Mouse (Mus musculus): ENCODE results near the gene Sap30bp.

The Sap30bp gene

DNA sequence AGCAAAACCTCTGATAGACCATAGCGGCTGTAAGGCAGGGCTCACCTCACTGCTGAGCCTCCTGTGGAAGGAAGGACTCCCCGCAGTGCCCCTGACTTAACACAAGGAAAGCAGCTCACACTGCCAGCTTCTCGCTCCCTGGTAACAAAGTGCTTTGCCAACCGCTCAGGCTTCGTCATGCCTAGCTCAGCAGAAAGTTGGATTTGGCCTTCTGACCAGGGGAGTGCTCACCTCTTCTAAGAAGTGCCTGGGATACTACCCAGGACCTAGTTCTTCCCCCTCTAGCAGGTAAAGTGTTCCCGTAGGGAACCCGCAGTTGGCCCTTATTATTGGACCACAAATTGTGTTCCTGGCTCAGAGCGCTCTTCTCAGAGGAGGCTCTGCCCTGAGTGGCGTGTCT lies 25.9 kb downstream of the Sap30bp start:
- DNase-seq, result no peak

- DNase-seq, result no peak
These were observed 29.8 kb downstream of the Sap30bp start for GRCm38 (mm10) chr11:115962651-115963412.

- DNase-seq, result no peak
These were observed 32.0 kb downstream of the Sap30bp start for GRCm38 (mm10) chr11:115964977-115965604.

- DNase-seq, result no peak
These were observed 35.8 kb downstream of the Sap30bp start for GRCm38 (mm10) chr11:115968731-115969405.

DNA sequence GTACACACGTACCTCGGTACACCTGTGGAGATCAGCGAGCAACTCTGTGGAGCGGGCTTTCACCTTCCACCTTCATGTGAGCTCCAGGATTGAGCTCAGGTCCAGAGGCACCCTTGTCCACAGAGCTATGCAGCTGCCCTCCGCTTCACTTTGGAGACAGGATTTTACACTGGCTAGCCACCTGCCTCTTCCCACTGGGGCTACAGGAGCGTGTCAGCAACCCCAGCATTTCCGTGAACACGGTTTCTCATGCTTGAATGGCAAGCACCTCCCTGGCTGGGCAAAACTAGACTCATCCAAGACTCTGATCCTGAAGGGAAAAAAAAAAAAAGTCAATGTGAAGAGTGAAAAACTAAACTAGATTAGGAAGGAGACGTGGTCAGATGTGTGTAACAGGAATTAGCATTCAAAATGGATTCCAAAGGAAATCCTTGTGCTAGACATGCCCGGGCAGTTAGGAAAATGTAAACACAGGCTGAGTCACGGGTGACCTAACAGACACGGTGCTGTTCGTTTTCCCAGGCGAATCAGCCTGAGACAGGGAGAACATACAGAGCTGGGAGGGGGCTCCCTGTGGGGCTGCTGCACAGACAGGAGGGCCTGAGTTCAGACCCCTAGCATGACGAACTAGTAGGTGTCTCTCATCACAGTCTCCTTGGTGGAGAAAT lies 37.1 kb downstream of the Sap30bp start:
- DNase-seq, result no peak

- peak; percentile 23 for DNase-seq
These were observed 37.9 kb downstream of the Sap30bp start for GRCm38 (mm10) chr11:115971016-115971415.

DNA sequence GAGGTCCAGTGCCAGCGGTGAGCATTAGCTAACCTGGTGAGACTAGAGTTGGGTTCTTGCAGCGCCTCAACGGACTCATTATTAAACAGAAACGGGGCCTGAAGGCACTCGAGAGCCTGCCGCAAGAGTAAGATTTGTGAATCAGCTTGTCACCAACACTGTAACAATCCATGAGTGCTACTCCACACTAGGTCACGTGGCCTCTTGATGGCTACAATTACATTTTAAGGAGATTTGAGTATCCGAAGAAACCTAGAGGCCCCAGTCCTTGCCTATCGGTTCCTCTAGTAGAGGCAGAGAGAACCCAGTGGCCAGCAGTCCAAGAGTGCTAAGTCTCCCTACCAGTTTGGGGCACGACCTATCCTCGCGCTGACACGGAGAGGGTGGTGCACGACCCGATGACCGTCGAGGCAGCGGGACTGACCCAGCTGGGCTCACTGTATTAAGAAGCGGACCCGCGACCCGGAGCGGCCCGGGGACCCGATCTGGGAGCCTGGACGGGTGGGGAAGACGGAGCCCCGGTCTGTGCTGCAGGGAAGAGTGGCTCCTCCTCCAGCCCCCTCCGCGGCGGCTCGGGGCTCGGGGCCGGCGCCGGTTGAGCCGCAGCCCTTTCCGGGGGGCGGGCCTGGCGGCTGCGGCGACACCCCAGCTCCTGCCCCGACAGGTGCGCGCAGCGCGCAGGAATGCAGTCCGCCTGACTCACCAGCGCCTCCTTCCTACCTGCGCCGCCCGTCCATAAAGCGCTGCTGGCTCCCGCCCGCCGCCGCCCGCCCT lies 41.4 kb downstream of the Sap30bp start, which contains the start of gene Itgb4:
Gene Itgb4 (plus strand): TSS at position 401 of the 774 bp plus-strand sequence.
- DNase-seq, result no peak

DNA sequence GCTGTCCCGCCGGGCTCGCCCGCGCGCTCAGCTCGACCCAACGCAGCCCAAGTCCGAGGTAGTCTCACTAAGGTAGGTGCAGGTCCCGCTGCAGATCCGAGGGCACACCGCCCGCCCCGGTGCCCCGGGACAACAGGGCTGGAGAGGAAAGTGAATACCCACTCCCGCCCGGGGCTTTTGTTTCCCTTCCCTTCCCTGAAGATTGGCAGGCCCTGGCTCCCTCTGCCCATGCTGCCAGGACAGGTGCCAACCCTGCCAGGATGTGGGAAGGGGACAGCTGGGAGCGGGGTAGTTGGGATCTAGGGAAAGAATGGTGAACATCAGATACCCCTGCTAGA lies 42.0 kb downstream of the Sap30bp start:
- peak; percentile 44 for DNase-seq

GRCm38 (mm10) chr11:115975544-115975943 lies 42.5 kb downstream of the Sap30bp start:
- no peak for DNase-seq

- DNase-seq, result no peak
These were observed 49.4 kb downstream of the Sap30bp start for GRCm38 (mm10) chr11:115982472-115982871.

DNA sequence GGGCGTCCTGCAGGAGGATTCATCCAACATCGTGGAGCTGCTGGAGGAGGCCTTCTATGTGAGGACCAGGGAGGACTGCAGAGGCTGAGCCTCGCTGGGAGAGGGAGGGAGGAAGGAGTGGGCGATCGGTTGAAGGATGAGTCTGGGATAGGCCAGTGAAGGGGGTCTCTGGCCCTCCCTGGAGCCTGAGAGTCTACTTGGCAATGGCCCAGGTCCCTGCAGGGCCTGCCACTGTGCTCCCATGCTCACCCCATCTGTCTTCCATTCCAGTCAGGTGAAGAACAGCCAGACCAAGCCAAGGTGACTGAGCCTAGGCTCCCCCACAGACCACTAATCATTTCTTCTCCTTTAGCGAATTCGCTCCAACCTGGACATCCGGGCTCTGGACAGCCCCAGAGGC lies 50.2 kb downstream of the Sap30bp start:
- no peak for DNase-seq

GRCm38 (mm10) chr11:115989686-115990085 lies 56.6 kb downstream of the Sap30bp start:
- DNase-seq, result no peak

- DNase-seq, result no peak
These were observed 59.0 kb downstream of the Sap30bp start for GRCm38 (mm10) chr11:115992098-115992497.

- no peak for DNase-seq
These were observed 62.2 kb downstream of the Sap30bp start for GRCm38 (mm10) chr11:115995256-115995655.

- no peak for DNase-seq
These were observed 64.0 kb downstream of the Sap30bp start for GRCm38 (mm10) chr11:115997047-115997446.

- DNase-seq, result no peak
These were observed 64.6 kb downstream of the Sap30bp start for GRCm38 (mm10) chr11:115997662-115998061.

DNA sequence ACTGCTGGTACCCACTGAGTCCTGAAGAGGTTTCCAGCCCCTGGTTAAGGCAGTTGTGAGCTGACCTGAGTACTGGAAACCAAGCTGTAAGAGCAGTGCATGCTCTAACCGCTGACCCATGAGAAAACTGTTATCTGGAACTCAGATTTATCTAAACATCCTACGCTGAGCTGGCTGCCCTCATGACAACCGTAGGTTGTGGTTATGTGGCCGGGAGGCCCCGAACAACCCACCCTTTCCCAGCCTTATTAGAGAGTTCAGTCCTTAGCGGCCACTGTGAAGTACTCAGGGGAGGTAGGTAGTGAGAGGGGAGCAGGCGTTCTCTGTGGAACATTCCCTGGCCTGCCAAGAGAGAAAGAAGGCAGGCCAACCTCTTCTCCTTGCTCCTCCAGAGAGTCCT lies 65.9 kb downstream of the Sap30bp start:
- no peak for DNase-seq

GRCm38 (mm10) chr11:115999538-116000143 lies 66.6 kb downstream of the Sap30bp start:
- DNase-seq, result peak; percentile 82

- DNase-seq, result no peak
These were observed 67.5 kb downstream of the Sap30bp start for GRCm38 (mm10) chr11:116000607-116001006.

DNA sequence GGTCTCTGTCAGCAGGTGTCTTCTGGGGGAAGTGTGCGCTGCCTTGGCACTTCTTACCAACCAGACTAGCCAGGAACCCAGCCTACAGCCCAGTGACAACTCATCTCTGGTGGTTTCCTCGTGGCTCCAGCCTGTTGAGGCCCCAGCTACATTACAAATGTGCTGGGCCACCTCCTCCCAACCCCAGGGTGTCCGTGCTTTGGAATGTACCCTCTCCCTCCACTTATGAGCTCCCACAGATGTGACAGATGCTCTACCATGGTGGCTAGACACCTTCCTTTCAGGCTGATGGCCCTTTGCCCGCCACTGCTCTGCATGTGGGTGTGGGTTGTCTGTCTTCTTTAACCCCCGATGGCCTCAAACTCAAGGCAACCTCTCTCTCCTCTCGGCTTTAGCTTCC lies 68.6 kb downstream of the Sap30bp start:
- no peak for DNase-seq

DNA sequence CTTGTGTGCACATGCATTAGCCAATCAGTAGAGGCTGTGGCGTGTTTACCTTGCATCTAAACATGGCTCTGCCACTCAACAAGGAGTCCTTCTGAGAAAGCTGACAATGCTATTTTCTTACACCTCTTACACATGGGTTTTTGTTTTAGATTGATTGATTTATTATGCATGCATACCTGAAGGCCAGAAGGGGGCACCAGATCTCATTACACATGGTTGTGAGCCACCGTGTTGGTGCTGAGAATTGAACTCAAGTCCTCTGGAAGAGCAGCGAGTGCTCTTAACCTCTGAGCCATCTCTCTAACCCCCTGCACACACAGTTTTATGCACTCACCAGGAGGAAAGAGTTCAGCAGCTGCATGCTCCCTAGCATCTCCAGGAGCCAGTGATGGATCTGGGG lies 69.8 kb downstream of the Sap30bp start:
- no peak for DNase-seq

- no peak for DNase-seq
These were observed 71.2 kb downstream of the Sap30bp start for GRCm38 (mm10) chr11:116004186-116004823.

Measured in retina, postnatal 1 day (tissue).